Mouse (Mus musculus) liver, embryonic 14.5 days (tissue): ENCODE results near the gene Creld1. TPM values are rescaled to one million over a fixed set of nuclear protein-coding genes. Genes with fewer than 3 reads are reported as not detected.

Experiments
- ATAC-seq: fragments of 200-750 bp; cut with Nextera tagmentation; 2 replicates; pipeline ENCODE4 v1.8.0; 2017; ENCODE audit warnings: moderate number of reproducible peaks, mild to moderate bottlenecking, moderate library complexity; ENCODE audit not compliant: insufficient read depth
- DNase-seq, 3 experiments: peaks; one replicate each; pipeline ENCODE4 v3.0.0-alpha.2; 2012 to 2013; ENCODE audit warnings: low read depth in 3 of 3, low spot score in 3 of 3
- H3K27ac ChIP-seq: fragments of 300-500 bp; sonication (generic); 2 replicates; pipeline ENCODE4 v1.5.1; 2014; ENCODE audit warnings: moderate library complexity, mild to moderate bottlenecking, control low read depth, inconsistent platforms
- H3K27me3 ChIP-seq: fragments of 300-500 bp; sonication (generic); 2 replicates; pipeline ENCODE4 v1.6.1; 2014; ENCODE audit warnings: mild to moderate bottlenecking, low read length, moderate library complexity; ENCODE audit not compliant: control insufficient read depth, insufficient read depth
- H3K36me3 ChIP-seq: fragments of 300-500 bp; sonication (generic); replicated peaks from 2 replicates; pipeline ENCODE4 v1.6.1; 2014; ENCODE audit warnings: low read depth; ENCODE audit not compliant: control insufficient read depth, insufficient read depth
- H3K4me1 ChIP-seq, 2 experiments: fragments of 200-500 bp in 1 of 2; fragments of 300-500 bp in 1 of 2; sonication (generic) in 1 of 2; replicated peaks; 2 replicates each; pipeline ENCODE4 v1.6.1; 2012 to 2014; ENCODE audit warnings: antibody characterized with exemption in 1 of 2, inconsistent platforms in 1 of 2, low read length in 1 of 2; ENCODE audit not compliant: control insufficient read depth in 2 of 2, insufficient read depth in 2 of 2
- H3K4me2 ChIP-seq: fragments of 300-500 bp; sonication (generic); 2 replicates; pipeline ENCODE4 v1.6.1; 2014; ENCODE audit warnings: low read depth, mild to moderate bottlenecking, control low read depth, moderate library complexity
- H3K4me3 ChIP-seq, 2 experiments: fragments of 200-500 bp in 1 of 2; fragments of 300-500 bp in 1 of 2; sonication (generic) in 1 of 2; 2 replicates each; pipeline ENCODE4 v1.5.1; 2012 to 2014; ENCODE audit warnings: low read depth in 2 of 2, low read length in 2 of 2, mild to moderate bottlenecking in 2 of 2, control low read depth in 1 of 2, inconsistent platforms in 1 of 2, moderate library complexity in 1 of 2; ENCODE audit not compliant: insufficient read depth in 1 of 2
- H3K9ac ChIP-seq: fragments of 300-500 bp; sonication (generic); replicated peaks from 2 replicates; pipeline ENCODE4 v1.6.1; 2014; ENCODE audit warnings: mild to moderate bottlenecking, control low read depth, moderate library complexity
- H3K9me3 ChIP-seq: fragments of 300-500 bp; sonication (generic); 2 replicates; pipeline ENCODE4 v1.6.1; 2016; ENCODE audit warnings: low read length, mixed read lengths; ENCODE audit not compliant: control insufficient read depth
- CTCF ChIP-seq: IDR thresholded peaks from 2 replicates; pipeline ENCODE4 v1.5.1; 2016; ENCODE audit warnings: antibody characterized with exemption, low read depth, control low read depth
- EP300 ChIP-seq: IDR thresholded peaks from 2 replicates; pipeline ENCODE4 v1.6.1; 2016; ENCODE audit warnings: antibody characterized with exemption, low read depth
- WGBS: fragments of 180-500 bp; shearing (Covaris S2); extraction: QIAGEN DNeasy Blood & Tissue Kit; methylation state at CpG from one replicate; pipeline ENCODE4 v1.1.7; 2014; ENCODE audit not compliant: insufficient replicate concordance; 5-methylcytosine and 5-hydroxymethylcytosine counted together
- polyA plus RNA-seq, 2 experiments: library from polyadenylated mRNA; depleted of rRNA in 1 of 2; stranded (reverse) in 1 of 2; unstranded in 1 of 2; fragments of >200 nt; fragmentation: Nextera tagmentation in 1 of 2; extraction: Ambion mirVana in 1 of 2; gene quantifications; 2 replicates each; pipeline versions ENCODE4 v1.2.1 to v1.2.3; 2012 to 2014

Gene Creld1
- polyA plus RNA-seq, 2 experiments, result 2.7 to 5.1 TPM

GRCm38 (mm10) chr6:113517434-113518080, 34.5 kb downstream of the Creld1 start:
- no peak overlapping the region for H3K9ac ChIP-seq
- H3K4me2 ChIP-seq, result no peak overlapping the region
- peaks cover 61% of the 10 kb centered on the region for H3K36me3 ChIP-seq
- ATAC-seq (no peak), DNase-seq (no peak)
- H3K9me3 ChIP-seq, result no peaks in the 10 kb centered on the region
- H3K27ac ChIP-seq, result no peak overlapping the region
- no peaks in the 10 kb centered on the region for H3K4me1 ChIP-seq
- WGBS, result 38% methylated on average over 8 of the region's 8 CpGs
- no peaks in the 10 kb centered on the region for H3K27me3 ChIP-seq
- H3K4me3 ChIP-seq, result no peak overlapping the region
- TF ChIP-seq CTCF (no peak), EP300 (no peak)

GRCm38 (mm10) chr6:113522310-113522709, 39.2 kb downstream of the Creld1 start:
- H3K27me3 ChIP-seq, result no peaks in the 10 kb centered on the region
- TF ChIP-seq EP300 (no peak), CTCF (no peak)
- H3K27ac ChIP-seq, result no peak overlapping the region
- DNase-seq (no peak), ATAC-seq (no peak)
- no peak overlapping the region for H3K4me3 ChIP-seq
- peaks cover 37% of the 10 kb centered on the region for H3K36me3 ChIP-seq
- H3K9ac ChIP-seq, result no peak overlapping the region
- H3K9me3 ChIP-seq, result no peaks in the 10 kb centered on the region
- 66% methylated on average over 1 of the region's 1 CpGs for WGBS
- no peaks in the 10 kb centered on the region for H3K4me1 ChIP-seq
- H3K4me2 ChIP-seq, result no peak overlapping the region

GRCm38 (mm10) chr6:113523420-113523819, 40.3 kb downstream of the Creld1 start:
- H3K36me3 ChIP-seq, result peaks cover 29% of the 10 kb centered on the region
- WGBS, result 75% methylated on average over 8 of the region's 8 CpGs
- H3K9me3 ChIP-seq, result no peaks in the 10 kb centered on the region

GRCm38 (mm10) chr6:113530932-113531839, 48.1 kb downstream of the Creld1 start, which contains the start of the genes Emc3 and Fancd2:
Gene Emc3 (minus strand): TSS chr6:113531652.
Gene Fancd2 (plus strand): TSS chr6:113531682.
- peak; percentile 27; the same call in 1 of the 2 replicates for TF ChIP-seq CTCF
- no peak for TF ChIP-seq EP300
- peak within 1 kb of the TSS; percentile 88 to 99 for H3K4me3 ChIP-seq
- H3K27me3 ChIP-seq, result no peaks in the 10 kb centered on the region
- peak within 1 kb of the TSS; percentile 81 for H3K4me2 ChIP-seq
- H3K4me1 ChIP-seq, result peaks cover 6% of the 10 kb centered on the region in 2 experiments
- WGBS, result under 1% methylated on average over 47 of the region's 47 CpGs
- peak within 1 kb of the TSS; percentile 83 for H3K9ac ChIP-seq
- H3K36me3 ChIP-seq, result no peaks in the 10 kb centered on the region; the same call in 1 of the 2 replicates
- DNase-seq (peak; percentile 76 to 77 (median 76)), ATAC-seq (peak; percentile 88)
- H3K27ac ChIP-seq, result peak within 1 kb of the TSS; percentile 60
- no peaks in the 10 kb centered on the region for H3K9me3 ChIP-seq

More at GRCm38 (mm10) chr6:113523420-113523819, 40.3 kb downstream of the Creld1 start:
- H3K27ac ChIP-seq, result no peak overlapping the region
- H3K4me2 ChIP-seq, result no peak overlapping the region
- TF ChIP-seq CTCF, result no peak
- no peak for TF ChIP-seq EP300
- no peak for ATAC-seq
- no peaks in the 10 kb centered on the region for H3K4me1 ChIP-seq
- H3K27me3 ChIP-seq, result no peaks in the 10 kb centered on the region
- H3K9ac ChIP-seq, result no peak overlapping the region
- no peak overlapping the region for H3K4me3 ChIP-seq
- DNase-seq, result no peak
